In genomic region chr15:25844771-25845170, GRCm38 (mm10) we compare ENCODE assay signal across 8 mouse cellular contexts. TPM values are rescaled to one million over a fixed set of nuclear protein-coding genes. Genes with fewer than 3 reads are reported as not detected.
A peak's percentile ranks its signal among the peaks of the same experiment; 100 is the strongest.
DNase-seq lines count a peak whose midpoint lies in the region; ATAC-seq and TF ChIP-seq lines count a peak whose summit lies in the region.
"Had no signal": no experiment of that assay in that cellular context is flagged by ENCODE, and none has a peak within 500 bp of the region (broad histone marks: within the 10 kb centered on the region; RNA-seq: fewer than 3 reads in every experiment).

No protein-coding gene starts in this region.

- no peaks in the 10 kb centered on the region for H3K36me3 ChIP-seq in kidney, postnatal 0 days (ENCODE audit: insufficient read depth, low read length)
- no peaks in the 10 kb centered on the region for H3K36me3 ChIP-seq in stomach, postnatal 0 days (ENCODE audit: control insufficient read depth, insufficient read depth, low read length)
- H3K36me3 ChIP-seq: liver, embryonic 15.5 days had no signal

- peak overlapping the region; percentile 86; the same call in 1 of the 2 replicates for H3K27ac ChIP-seq in kidney, postnatal 0 days
- H3K27ac ChIP-seq in stomach, postnatal 0 days (replicated peaks): no peak overlapping the region
- H3K27ac ChIP-seq: liver, embryonic 15.5 days had no signal

- ATAC-seq in kidney, postnatal 0 days (replicated peaks; ENCODE audit: low FRiP score, low read depth): no peak
- no peak for ATAC-seq in stomach, postnatal 0 days (ENCODE audit: low FRiP score, low TSS enrichment)

- H3K4me3 ChIP-seq in kidney, postnatal 0 days (replicated peaks; ENCODE audit: low read depth, low read length): no peak overlapping the region
- H3K4me3 ChIP-seq in stomach, postnatal 0 days (ENCODE audit: low read depth, low read length): no peak overlapping the region
- H3K4me3 ChIP-seq: liver, embryonic 15.5 days had no signal

- H3K4me1 ChIP-seq in kidney, postnatal 0 days (replicated peaks; ENCODE audit: insufficient read depth, low read length): no peaks in the 10 kb centered on the region
- peaks cover 3% of the 10 kb centered on the region; the same call in 1 of the 2 replicates for H3K4me1 ChIP-seq in stomach, postnatal 0 days (replicated peaks; ENCODE audit: control insufficient read depth, insufficient read depth)
- H3K4me1 ChIP-seq: liver, embryonic 15.5 days had no signal

- H3K4me2 ChIP-seq in kidney, postnatal 0 days (ENCODE audit: low read length): peak overlapping the region; percentile 92
- H3K4me2 ChIP-seq in stomach, postnatal 0 days (replicated peaks; ENCODE audit: low read depth): 0 out of 2 replicates have a peak overlapping the region, but pooled peaks have one; percentile 90
- H3K4me2 ChIP-seq: liver, embryonic 15.5 days had no signal

- no peaks in the 10 kb centered on the region for H3K27me3 ChIP-seq in kidney, postnatal 0 days (ENCODE audit: insufficient read depth, low read length)
- H3K27me3 ChIP-seq in stomach, postnatal 0 days (ENCODE audit: control insufficient read depth, insufficient read depth, low read length): no peaks in the 10 kb centered on the region

- no peak overlapping the region for H3K9ac ChIP-seq in kidney, postnatal 0 days (ENCODE audit: low read depth, low read length)
- no peak overlapping the region for H3K9ac ChIP-seq in stomach, postnatal 0 days (ENCODE audit: low read length)
- H3K9ac ChIP-seq: liver, embryonic 15.5 days had no signal

- H3K9me3 ChIP-seq in kidney, postnatal 0 days (replicated peaks; ENCODE audit: low read length): no peaks in the 10 kb centered on the region
- no peaks in the 10 kb centered on the region for H3K9me3 ChIP-seq in stomach, postnatal 0 days (ENCODE audit: control insufficient read depth, low read length)
- H3K9me3 ChIP-seq: liver, embryonic 15.5 days had no signal

- 49% methylated on average over 4 of the region's 4 CpGs for WGBS in kidney, postnatal 0 days
- 51% methylated on average over 4 of the region's 4 CpGs for WGBS in stomach, postnatal 0 days

- no peak for TF ChIP-seq CTCF in kidney, postnatal 0 days (IDR thresholded peaks at IDR 0.05; ENCODE audit: low read depth)
- no peak for TF ChIP-seq CTCF in stomach, postnatal 0 days (IDR thresholded peaks at IDR 0.05; ENCODE audit: low read depth)

- TF ChIP-seq EP300 in stomach, postnatal 0 days (optimal IDR thresholded peaks at IDR 0.05): no peak

- DNase-seq in kidney, adult 9 months: peak; percentile 46
- no peak for DNase-seq in kidney, adult 11 months
- DNase-seq in thymus, postnatal 0 days (ENCODE audit: low spot score): peak; percentile 25
- no peak for DNase-seq in thymus, postnatal 36 days
- no peak for DNase-seq in kidney, postnatal 0 days (ENCODE audit: low spot score)
- no peak for DNase-seq in stomach, postnatal 0 days (ENCODE audit: low spot score)
- no peak for DNase-seq in gastrocnemius, postnatal 10 days

RNA-seq across cellular contexts. Expression of gene Retreg1, which starts 1.8 kb away (rescaled TPM):
- polyA plus RNA-seq in thymus, postnatal 0 days (2015; fragmentation: Nextera tagmentation; extraction: Ambion mirVana): 25.4 and 27.3 TPM in 2 replicates
- polyA plus RNA-seq in kidney, postnatal 0 days (2015; fragmentation: Nextera tagmentation; extraction: Ambion mirVana): 37.0 and 37.1 TPM in 2 replicates
- polyA plus RNA-seq in stomach, postnatal 0 days (2015; fragmentation: Nextera tagmentation; extraction: Ambion mirVana): 32.8 and 33.6 TPM in 2 replicates
- total RNA-seq in gastrocnemius, postnatal 10 days (2021): 100 to 1,000 TPM; 114 to 115 TPM

Comparison
In these comparisons a context has a peak if more than half of its experiments do, and no peak if none do; other contexts are left out.
1. DNase-seq: peak in kidney, adult 9 months (single experiment) and thymus, postnatal 0 days (single experiment); none in kidney, adult 11 months (single experiment), thymus, postnatal 36 days (0 of 2), kidney, postnatal 0 days (single experiment), stomach, postnatal 0 days (single experiment) and gastrocnemius, postnatal 10 days (single experiment).